Mouse (Mus musculus) lung, postnatal 0 days (tissue): ENCODE measurements around the gene Ano10.

Source experiments
- CTCF ChIP-seq: IDR thresholded peaks from 2 replicates; pipeline ENCODE4 v1.5.1; 2016; ENCODE audit warnings: antibody characterized with exemption, mild to moderate bottlenecking
- EP300 ChIP-seq: IDR thresholded peaks from 2 replicates; pipeline ENCODE4 v1.6.1; 2016; ENCODE audit warnings: antibody characterized with exemption, mild to moderate bottlenecking, control low read depth

DNA sequence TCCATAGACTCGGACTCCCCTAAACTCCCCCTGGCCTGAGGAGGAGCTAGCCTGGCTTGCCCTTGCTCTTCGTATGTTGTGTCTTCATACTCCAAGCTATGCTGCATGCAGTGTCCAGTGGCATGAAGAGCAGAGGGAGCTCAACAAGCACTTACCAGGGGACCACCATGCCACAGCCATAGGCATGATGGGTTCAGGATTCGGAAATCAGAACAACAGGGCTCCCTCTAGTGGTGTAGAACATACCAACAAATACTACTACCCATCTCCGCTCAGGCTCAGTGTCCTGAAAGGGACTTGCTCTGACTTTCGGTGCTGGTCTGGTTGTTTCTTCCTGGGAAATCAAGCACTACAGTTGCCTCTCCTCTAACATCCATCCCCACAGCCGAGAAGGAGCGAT lies 68.9 kb downstream of the Ano10 start:
- TF ChIP-seq CTCF (peak; percentile 76), EP300 (no peak)
